Mouse (Mus musculus): ENCODE results near the gene Soat2.
A peak's percentile ranks its signal among the peaks of the same experiment; 100 is the strongest.

Gene Soat2

GRCm38 (mm10) chr15:102150301-102151135 is at the start of gene Soat2:
Gene Soat2, plus strand, starts transcription at chr15:102150526.
- DNase-seq (ENCODE audit: low read depth): peak; percentile 56

GRCm38 (mm10) chr15:102100996-102101671 is 49.2 kb upstream of the Soat2 start:
- DNase-seq (ENCODE audit: low read depth): no peak

- DNase-seq (ENCODE audit: low read depth): no peak
Observed at GRCm38 (mm10) chr15:102101672-102102541, 48.4 kb upstream of the Soat2 start.

GRCm38 (mm10) chr15:102102548-102103121 is 47.7 kb upstream of the Soat2 start:
- no peak for DNase-seq (ENCODE audit: low read depth)

- DNase-seq (ENCODE audit: low read depth): no peak
Observed at GRCm38 (mm10) chr15:102103371-102103946, 46.9 kb upstream of the Soat2 start.

- no peak for DNase-seq (ENCODE audit: low read depth)
Observed at GRCm38 (mm10) chr15:102103947-102104555, 46.3 kb upstream of the Soat2 start.

GRCm38 (mm10) chr15:102105360-102105759 is 45.0 kb upstream of the Soat2 start:
- no peak for DNase-seq (ENCODE audit: low read depth)

- no peak for DNase-seq (ENCODE audit: low read depth)
Observed at GRCm38 (mm10) chr15:102105764-102106730, 44.3 kb upstream of the Soat2 start.

GRCm38 (mm10) chr15:102106754-102107456 is 43.4 kb upstream of the Soat2 start:
- peak; percentile 24 for DNase-seq (ENCODE audit: low read depth)

GRCm38 (mm10) chr15:102107689-102108573 is 42.4 kb upstream of the Soat2 start:
- peak; percentile 79 for DNase-seq (ENCODE audit: low read depth)

GRCm38 (mm10) chr15:102108651-102109525 is 41.4 kb upstream of the Soat2 start:
- DNase-seq (ENCODE audit: low read depth): peak; percentile 71

GRCm38 (mm10) chr15:102110271-102110670 is 40.1 kb upstream of the Soat2 start:
- DNase-seq (ENCODE audit: low read depth): no peak

GRCm38 (mm10) chr15:102110701-102111494 is 39.4 kb upstream of the Soat2 start:
- no peak for DNase-seq (ENCODE audit: low read depth)

GRCm38 (mm10) chr15:102111495-102111829 is 38.9 kb upstream of the Soat2 start:
- DNase-seq (ENCODE audit: low read depth): no peak

- DNase-seq (ENCODE audit: low read depth): no peak
Observed at GRCm38 (mm10) chr15:102112181-102112580, 38.1 kb upstream of the Soat2 start.

- no peak for DNase-seq (ENCODE audit: low read depth)
Observed at GRCm38 (mm10) chr15:102112827-102113226, 37.5 kb upstream of the Soat2 start.

GRCm38 (mm10) chr15:102113674-102114073 is 36.7 kb upstream of the Soat2 start:
- DNase-seq (ENCODE audit: low read depth): no peak
